Mouse (Mus musculus): ENCODE results near the gene Frmd5.

The Frmd5 gene

GRCm38 (mm10) chr2:121621262-121622163 is 185.4 kb downstream of the Frmd5 start:
- ATAC-seq (ENCODE audit: low TSS enrichment) = peak; percentile 76

DNA sequence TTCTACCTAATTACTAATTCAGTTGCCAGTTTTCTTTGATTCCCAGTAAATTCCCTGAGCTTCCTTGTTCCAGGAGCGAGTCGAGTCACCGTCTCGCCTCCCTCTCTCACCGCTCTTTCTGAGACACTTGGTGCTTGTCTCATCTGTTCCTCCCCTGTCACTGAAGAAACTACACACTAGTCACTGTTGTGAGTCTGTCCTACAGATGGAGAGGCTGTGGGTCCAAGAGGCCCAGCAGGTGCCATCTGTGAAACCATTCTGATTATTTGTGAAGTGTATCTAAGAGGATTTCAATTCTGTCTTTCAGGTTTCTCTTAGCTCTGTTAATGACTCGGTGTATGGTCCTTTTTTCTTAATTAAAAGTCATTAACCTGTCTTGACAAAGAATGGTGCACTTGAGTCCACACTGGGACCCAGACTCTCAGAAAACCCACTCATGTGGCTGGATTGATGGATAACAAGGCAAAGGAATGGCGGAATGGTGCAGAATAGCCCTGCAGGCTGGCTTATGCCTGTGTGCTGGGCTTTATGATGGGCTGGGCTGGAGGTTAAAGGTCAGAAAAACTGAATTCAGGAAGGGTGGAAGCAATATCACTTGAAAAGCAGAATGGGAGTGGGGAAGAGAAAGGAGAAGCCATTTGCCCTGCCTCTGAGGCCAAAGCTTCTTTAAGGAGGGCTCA is 186.2 kb downstream of the Frmd5 start:
- no peak for ATAC-seq (ENCODE audit: low TSS enrichment)

DNA sequence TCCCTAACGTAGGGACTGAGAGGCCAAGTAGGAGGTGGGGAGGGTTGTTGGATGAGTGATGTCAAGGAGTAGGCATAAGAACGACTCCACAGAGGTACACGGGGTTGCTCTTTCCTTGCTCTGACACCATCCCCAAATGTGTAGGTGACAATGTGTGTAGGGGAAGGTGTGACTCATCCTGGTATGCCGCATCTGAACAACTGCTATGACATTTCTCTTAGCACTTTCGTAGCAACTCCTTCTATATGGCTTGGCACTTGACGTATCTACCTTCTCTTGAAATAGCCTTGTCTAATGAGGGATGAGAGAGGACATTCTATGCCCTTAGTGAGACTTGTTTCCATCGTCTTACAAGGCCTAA is 191.7 kb downstream of the Frmd5 start:
- ATAC-seq (ENCODE audit: low TSS enrichment) = peak; percentile 71

DNA sequence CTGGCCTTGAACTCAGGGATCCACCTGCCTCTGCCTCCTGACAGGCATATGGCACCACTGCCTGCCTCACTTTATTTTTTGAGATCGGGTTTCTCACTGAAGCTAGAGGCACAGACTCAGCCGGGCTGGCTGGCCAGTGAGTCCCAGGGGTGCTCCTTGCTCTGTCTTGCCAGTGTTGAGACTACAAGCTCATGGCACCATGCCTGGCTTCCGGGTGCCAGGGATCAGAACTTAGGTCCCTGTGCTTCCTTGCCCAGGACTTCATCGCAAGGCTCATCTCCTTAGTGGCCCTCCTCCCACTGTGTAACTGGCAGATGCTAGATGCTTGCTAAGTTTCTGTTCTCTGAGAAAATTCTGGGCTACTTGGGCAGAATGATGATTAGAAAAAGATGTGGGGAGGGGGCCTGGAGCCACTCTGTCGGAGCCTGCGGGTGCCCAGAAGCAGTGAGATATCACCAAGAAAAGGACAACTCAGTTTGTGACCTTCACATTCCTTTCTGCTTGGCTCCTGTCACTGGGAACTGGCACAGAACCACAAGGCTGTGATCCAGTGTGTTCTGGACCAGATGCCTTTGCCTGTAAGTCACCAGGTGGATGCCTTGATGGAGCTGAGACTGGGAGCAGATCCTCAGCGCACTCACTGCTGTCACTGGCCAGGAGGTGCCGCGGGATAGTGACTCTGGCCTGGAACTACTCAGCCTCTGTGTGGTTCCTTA is 192.2 kb downstream of the Frmd5 start:
- peak; percentile 10; the same call in 1 of the 2 replicates for ATAC-seq (ENCODE audit: low TSS enrichment)

GRCm38 (mm10) chr2:121612112-121612511 is 194.8 kb downstream of the Frmd5 start:
- ATAC-seq (ENCODE audit: low TSS enrichment) = no peak

GRCm38 (mm10) chr2:121610008-121610884 is 196.6 kb downstream of the Frmd5 start:
- ATAC-seq (ENCODE audit: low TSS enrichment) = peak; percentile 17; the same call in 1 of the 2 replicates

- peak; percentile 58 for ATAC-seq (ENCODE audit: low TSS enrichment)
Measured at GRCm38 (mm10) chr2:121609141-121609724, 197.7 kb downstream of the Frmd5 start.

GRCm38 (mm10) chr2:121602397-121602796 is 204.5 kb downstream of the Frmd5 start:
- ATAC-seq (ENCODE audit: low TSS enrichment) = peak; percentile 72

DNA sequence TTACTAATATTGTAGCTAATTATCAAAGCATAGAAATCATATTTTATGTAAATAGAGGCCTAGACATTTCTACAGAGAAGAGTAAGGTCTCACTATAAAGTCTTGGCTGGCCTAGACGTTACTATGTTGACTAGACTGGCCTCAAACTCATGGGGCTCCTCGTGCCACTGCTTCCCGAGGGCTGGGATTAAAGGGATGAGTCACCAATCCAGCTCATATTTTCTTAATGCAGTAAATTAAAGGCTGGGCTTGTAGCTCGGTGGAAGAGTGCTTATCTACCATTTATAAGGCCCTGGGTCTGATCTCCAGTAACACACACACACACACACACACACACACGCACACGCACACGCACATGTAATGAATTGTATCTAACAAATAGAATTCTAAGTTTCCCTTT is 205.3 kb downstream of the Frmd5 start:
- no peak for ATAC-seq (ENCODE audit: low TSS enrichment)

GRCm38 (mm10) chr2:121600736-121601135 is 206.2 kb downstream of the Frmd5 start:
- no peak for ATAC-seq (ENCODE audit: low TSS enrichment)

DNA sequence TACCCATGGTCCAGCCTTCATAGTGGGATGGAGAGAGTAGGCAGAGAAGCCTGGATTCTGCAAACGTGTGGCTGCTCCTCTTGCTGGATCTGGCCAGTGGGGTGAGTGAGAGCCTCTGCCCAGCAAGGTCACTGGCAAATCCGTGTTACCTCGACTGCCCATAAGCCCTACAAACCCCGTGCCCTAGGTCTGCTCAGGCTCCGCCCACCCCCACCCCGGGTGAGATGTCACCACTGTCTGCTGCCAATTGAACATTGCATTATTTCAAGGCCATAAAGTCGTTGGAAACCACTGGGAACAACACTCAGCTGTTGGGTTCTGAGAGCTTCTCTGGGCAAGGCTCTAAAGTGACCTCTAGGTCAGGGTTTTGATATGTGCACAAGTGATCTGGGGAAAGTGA is 208.6 kb downstream of the Frmd5 start:
- no peak for ATAC-seq (ENCODE audit: low TSS enrichment)

DNA sequence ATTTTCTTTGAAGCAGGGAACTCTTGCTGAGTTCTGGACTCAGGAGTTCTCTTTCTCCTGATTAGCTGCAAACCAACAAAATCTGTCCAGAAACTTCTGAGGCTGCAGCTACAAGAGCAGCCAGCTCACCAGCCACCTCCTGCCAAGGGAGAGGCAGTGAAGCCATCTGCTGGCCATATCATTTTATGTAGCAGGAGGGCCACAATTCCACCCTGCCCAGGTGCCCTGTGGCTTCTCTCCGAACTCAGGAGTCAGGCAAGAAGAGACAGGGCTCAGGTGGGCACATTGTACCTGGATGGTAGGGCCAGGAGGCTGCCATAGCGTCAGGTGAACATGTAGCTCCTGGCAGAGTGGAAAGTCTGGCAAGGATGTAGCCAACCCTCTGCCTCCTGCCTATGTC is 210.3 kb downstream of the Frmd5 start:
- 0 out of 2 replicates have a peak, but pooled peaks have one; percentile 39 for ATAC-seq (ENCODE audit: low TSS enrichment)

DNA sequence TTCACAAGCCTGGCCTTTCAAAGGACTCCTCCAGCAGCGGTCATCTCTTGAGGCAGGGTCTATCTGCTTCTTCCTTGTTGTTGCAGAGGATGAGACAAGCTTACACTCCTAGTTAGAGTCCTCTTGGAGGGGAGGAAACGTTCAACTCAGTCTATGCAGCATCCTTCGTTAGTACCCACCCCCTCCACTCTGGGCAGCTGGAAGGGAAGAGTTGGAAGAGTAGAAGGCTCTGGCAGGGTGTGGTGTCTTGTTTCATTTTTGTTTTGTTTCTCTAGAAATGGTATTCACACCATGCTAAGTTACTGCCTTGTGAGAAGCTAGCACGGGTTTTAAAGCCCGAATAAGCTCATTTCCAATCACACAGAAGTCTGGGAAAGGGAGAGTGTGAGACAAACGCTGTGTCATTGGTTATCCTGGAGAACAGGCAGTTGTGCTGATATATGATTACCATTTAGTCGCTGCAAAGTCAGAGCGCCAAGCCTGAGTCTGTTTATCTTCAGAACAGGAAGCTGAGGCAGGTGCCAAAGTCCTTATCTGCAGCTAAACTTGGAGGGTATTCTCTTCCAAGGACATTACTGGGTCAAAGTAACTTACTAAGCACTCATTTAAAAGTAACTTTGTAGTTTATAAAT is 212.1 kb downstream of the Frmd5 start:
- ATAC-seq (ENCODE audit: low TSS enrichment) = peak; percentile 65

GRCm38 (mm10) chr2:121594131-121594530 is 212.8 kb downstream of the Frmd5 start:
- ATAC-seq (ENCODE audit: low TSS enrichment) = no peak

DNA sequence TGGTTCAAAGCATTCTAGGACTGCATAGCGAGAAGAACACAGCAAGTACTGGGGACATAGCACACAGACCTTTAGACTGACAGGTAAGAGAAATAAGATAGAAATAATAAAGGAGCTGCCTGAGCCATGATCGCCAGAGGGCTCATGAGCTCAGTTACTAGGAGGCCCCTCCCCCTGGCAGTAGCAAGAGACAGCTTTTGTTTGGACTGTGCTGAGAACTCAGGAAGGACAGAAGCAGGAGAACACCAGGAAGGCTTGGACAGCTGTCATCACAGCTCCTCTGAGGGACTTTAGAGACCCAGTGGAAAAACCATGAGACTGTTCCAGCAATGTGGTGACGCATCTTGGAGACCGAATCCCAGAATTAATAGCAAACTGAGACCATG is 218.6 kb downstream of the Frmd5 start:
- ATAC-seq (ENCODE audit: low TSS enrichment) = peak; percentile 41

DNA sequence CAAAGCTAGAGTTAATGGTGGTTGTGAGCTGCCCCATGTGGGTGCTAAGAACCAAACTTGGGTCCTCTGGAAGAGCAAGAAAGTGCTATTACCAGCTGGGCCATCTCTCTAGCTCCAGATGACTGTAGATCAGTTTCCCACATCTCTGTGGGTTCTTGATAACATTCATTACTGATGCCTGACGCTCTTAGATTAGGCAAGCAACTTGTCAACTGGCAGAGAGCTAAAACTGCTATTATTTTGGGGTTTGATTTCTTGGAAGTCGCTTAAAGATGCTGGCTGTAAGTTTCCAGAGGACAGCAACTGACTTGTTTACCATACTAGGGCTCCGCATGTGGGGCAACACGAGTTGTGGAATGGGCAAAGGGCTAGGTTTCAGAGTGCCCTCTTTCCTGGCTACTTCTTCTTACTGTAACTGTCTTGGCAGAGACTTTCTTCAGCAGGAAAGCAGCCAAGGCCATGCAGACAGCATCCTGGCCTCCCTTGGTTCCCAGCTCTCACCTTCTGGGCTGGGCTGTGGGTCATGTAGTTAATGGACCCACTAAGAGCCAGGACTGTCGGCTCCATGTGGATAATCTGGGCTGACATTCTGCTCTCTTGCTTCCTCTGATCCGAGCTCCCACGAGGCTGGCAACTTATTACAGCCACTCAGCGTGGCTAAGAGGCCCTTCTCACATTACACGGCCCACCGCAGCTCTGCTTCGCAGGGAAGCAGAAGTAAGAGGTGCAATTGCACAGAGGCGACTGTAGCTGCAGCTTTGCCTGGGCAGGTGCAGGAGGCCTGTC is 219.2 kb downstream of the Frmd5 start:
- 0 out of 2 replicates have a peak, but pooled peaks have one; percentile 14 for ATAC-seq (ENCODE audit: low TSS enrichment)

GRCm38 (mm10) chr2:121584705-121585104 is 222.2 kb downstream of the Frmd5 start:
- ATAC-seq (ENCODE audit: low TSS enrichment) = no peak

GRCm38 (mm10) chr2:121583468-121584116 is 223.3 kb downstream of the Frmd5 start:
- ATAC-seq (ENCODE audit: low TSS enrichment) = peak; percentile 20; the same call in 1 of the 2 replicates

- no peak for ATAC-seq (ENCODE audit: low TSS enrichment)
Measured at GRCm38 (mm10) chr2:121582809-121583376, 224.0 kb downstream of the Frmd5 start.

Data from frontal cortex, adult (tissue).